Mouse (Mus musculus): ENCODE measurements around the gene Tcea3.

Gene Tcea3

GRCm38 (mm10) chr4:136281611-136282010 is 34.1 kb downstream of the Tcea3 start:
- in situ Hi-C loops (cut with MboI): no loop called here

- in situ Hi-C loops (cut with MboI): no loop called here
Observed at GRCm38 (mm10) chr4:136282621-136283480, 35.3 kb downstream of the Tcea3 start.

DNA sequence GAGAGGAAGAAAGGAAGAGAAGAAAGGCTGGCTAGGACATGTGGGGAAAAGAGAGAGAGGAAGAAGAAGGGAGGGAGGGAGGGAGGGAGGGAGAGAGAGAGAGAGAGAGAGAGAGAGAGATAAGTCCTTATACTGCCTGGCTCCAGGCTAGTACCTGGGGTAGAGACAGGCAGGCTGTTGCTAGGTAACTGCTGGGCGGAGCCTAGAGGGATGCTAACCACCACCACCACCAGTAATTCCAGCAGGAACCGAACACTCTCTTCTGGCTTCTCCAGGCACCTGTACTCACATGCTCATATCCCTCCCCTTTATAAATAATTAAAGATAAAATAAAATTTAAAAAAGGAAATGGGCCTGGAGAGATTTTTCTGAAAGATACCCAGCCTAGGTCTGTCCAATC is 36.3 kb downstream of the Tcea3 start:
- in situ Hi-C loops (cut with MboI): no loop called here

DNA sequence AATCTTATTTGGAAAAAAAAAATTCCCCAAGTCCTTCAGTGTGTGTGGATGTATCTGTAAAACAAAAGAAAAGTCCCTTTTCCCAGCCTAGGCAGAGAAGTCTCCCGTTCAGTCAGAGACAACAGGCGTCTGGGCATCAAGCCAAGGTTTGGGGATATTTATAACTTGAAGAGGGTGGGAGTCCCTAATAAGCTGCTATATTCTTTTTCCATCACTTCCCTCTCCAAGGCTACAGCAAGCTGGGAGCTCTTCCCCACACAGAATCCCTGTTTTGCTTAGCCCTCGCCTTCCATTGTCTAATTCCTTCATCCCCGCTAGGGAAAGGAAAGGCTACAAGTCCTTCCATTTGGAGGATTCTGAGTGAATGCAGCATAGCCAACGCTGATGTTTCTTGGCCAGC is 36.9 kb downstream of the Tcea3 start, which contains the start of gene Zfp46:
Gene Zfp46 (plus strand): TSS at position 229 of the 400 bp plus-strand sequence.
- in situ Hi-C loops (cut with MboI): no loop called here

DNA sequence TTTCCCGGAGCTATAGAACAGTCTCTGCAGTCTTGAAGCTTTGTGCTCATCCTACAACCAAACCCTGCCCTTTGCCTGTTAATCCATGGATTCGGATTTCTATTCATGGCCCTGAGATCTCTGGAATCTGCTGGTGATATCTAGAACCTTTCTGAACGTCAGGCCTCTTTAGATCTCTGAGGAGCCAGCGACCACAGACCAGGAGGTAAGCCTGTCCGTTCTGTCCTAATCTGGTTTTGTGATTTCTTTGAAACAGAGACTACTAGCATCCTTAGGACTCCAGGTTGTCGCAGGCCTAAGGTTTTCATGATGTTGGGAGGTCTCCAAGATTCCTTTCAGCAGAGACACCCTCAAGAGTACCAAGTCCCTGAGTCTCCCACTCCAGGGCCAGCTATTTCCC is 37.4 kb downstream of the Tcea3 start:
- in situ Hi-C loops (cut with MboI): no loop called here

GRCm38 (mm10) chr4:136285348-136285810 is 37.9 kb downstream of the Tcea3 start:
- in situ Hi-C loops (cut with MboI): no loop called here

GRCm38 (mm10) chr4:136285811-136286371 is 38.4 kb downstream of the Tcea3 start:
- in situ Hi-C loops (cut with MboI): no loop called here

DNA sequence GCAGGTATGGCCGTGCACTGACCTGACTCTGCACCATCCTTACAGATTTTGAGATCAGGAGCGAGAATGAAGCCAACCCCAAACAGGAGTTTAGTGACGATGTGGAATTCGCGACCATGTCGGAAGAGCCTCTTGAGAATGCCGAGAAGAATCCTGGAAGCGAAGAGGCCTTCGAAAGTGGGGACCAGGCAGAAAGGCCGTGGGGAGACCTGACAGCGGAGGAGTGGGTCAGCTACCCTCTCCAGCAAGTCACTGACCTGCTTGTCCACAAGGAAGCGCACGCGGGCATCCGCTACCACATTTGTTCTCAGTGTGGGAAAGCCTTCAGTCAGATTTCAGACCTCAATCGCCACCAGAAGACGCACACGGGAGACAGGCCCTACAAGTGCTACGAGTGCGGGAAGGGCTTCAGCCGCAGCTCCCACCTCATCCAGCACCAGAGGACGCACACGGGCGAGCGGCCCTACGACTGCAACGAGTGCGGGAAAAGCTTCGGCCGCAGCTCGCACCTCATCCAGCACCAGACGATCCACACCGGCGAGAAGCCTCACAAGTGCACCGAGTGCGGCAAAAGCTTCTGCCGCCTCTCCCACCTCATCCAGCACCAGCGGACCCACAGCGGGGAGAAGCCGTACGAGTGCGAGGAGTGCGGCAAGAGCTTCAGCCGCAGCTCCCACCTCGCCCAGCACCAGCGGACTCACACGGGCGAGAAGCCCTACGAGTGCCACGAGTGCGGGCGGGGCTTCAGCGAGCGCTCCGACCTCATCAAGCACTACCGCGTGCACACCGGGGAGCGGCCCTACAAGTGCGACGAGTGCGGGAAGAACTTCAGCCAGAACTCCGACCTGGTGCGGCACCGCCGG is 42.6 kb downstream of the Tcea3 start:
- in situ Hi-C loops (cut with MboI): no loop called here

GRCm38 (mm10) chr4:136290781-136291595 is 43.5 kb downstream of the Tcea3 start:
- in situ Hi-C loops (cut with MboI): no loop called here

- in situ Hi-C loops (cut with MboI): no loop called here
Observed at GRCm38 (mm10) chr4:136291692-136292091, 44.2 kb downstream of the Tcea3 start.

DNA sequence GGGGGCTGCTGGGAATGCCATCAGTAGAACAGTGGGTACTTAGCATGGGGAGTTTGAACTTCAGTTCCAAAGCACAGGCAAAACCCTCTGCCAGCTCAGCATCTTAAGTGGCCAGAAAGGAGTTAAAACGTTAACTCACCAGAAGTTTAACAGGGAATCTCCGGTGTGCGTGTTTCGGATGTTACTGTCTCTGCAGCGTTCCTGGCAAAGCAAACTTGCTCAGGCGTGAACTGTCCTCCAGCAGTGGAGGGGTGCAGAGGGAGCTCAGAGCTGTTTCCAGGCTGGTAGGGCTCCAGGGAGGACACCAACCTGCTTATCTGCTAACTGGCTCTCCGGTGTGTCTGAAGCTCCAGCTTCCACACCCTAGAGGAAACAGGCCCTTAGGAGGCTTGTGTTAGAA is 48.4 kb downstream of the Tcea3 start:
- in situ Hi-C loops (cut with MboI): no loop called here

- in situ Hi-C loops (cut with MboI): no loop called here
Observed at GRCm38 (mm10) chr4:136302462-136302861, 54.9 kb downstream of the Tcea3 start.

DNA sequence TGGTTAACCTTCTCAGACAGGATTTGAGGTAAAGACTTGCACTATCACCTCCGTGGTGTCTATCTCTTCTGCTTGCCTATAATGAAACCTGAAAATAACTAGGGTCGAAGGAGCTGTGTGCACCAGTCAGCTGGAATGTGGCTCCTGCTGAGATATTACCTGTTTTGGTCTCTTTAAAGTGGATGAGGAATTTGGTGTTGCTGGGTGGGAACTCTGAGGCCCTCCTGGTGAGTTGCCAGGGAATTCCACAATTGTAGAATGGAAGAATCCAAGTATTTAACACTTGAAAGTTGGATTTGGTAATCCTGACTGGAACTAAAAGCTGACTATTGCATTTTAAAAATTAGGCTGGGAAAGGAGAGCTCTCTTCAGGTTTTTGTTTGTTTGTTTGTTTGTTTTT is 56.7 kb downstream of the Tcea3 start:
- in situ Hi-C loops (cut with MboI): no loop called here

GRCm38 (mm10) chr4:136308355-136308754 is 60.8 kb downstream of the Tcea3 start:
- in situ Hi-C loops (cut with MboI): no loop called here

DNA sequence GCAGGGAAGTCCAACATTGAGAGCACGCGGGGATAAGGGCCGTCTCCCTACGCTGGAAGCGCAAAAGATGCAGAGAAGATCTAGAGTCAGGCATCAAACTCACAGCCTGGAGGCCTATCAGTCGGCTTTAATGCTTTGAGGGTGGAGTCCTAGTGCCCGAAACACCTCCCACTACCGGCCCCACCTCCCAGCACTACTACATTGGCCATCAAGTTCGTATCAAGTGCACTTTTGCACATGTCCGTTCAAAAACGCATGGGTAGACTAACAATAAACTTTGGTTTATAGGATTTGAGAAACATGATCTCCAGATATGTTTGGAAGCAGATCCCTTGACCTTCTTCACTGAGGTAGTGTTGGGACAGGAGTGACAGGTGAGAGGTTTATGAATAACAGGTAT is 62.3 kb downstream of the Tcea3 start:
- in situ Hi-C loops (cut with MboI): no loop called here

DNA sequence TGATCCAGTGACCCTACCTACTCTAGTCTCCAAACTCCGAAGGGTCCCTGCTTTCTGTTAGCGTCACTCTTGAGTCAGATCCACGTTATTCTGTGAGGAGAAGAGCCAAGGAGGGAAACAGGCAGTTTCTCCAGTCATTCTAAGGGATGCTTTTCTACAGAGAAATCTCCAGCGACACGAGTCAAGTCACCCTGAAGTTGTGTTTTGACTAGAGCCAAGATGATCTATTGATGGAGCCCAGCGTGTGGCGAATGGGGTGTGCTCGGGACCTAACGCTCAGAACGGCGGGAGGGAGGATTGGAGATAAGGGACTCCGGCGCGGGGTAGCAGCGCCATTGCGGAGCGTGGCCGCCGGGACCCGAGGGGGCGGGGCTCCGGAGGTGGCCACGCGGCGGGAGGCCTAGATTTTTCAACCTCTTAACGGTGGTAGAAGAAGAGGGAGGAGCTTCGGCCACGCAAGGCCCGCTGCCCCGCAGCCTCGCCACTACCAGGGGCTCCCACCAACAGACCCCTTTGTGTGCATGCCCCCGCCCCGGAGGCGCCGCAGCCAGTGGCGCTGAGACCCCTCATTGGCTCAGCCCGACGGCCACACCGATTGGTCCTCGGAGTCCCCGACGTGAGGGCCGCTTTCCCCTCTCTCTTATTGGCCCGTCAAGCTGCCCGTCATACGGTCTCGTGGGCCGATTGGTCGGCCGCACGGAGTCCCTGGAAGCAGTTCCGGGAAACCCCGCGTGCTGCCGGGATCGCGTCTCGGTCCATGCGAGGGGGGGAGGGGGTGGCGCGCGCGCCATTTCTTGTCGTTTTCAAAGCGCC is 62.9 kb downstream of the Tcea3 start, which contains the start of gene Hnrnpr:
Gene Hnrnpr (plus strand): TSS at position 714 of the 813 bp plus-strand sequence.
- in situ Hi-C loops (cut with MboI): no loop called here

- in situ Hi-C loops (cut with MboI): no loop called here
Observed at GRCm38 (mm10) chr4:136311042-136311999, 63.8 kb downstream of the Tcea3 start.

- in situ Hi-C loops (cut with MboI): no loop called here
Observed at GRCm38 (mm10) chr4:136312616-136313015, 65.1 kb downstream of the Tcea3 start.

GRCm38 (mm10) chr4:136317667-136318066 is 70.1 kb downstream of the Tcea3 start:
- in situ Hi-C loops (cut with MboI): no loop called here

All from mature B cell (primary cell).